19 mouse cellular contexts compared by ENCODE assay signal in the genomic region with DNA sequence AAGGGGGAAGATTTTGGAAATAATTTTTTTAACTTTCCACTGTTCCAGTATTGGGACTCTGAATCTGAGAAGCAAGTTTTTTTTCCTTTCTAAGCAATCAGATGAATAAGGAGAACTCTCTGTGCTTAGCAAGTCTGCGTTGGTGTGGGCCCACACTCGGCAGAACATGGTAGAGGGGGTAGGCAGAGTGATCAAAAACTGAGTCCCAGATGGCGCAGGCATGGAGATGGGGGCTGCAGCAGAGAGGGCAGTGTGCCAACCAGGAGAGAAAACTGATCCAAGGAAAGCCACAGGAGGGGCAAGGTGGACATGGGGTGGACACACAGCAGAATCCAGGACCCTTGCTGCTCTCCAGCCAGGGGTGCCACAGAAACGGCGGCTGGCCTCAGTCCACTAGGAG. TPM values are rescaled to one million over a fixed set of nuclear protein-coding genes. Genes with fewer than 3 reads are reported as not detected.
DNase-seq lines count a peak whose midpoint lies in the region; ATAC-seq lines count a peak whose summit lies in the region.
"Had no signal": no experiment of that assay in that cellular context is flagged by ENCODE, and none has a peak within 500 bp of the region (broad histone marks: within the 10 kb centered on the region; RNA-seq: fewer than 3 reads in every experiment).

No protein-coding gene starts in this region.

- no peaks in the 10 kb centered on the region for H3K27me3 ChIP-seq in forebrain, embryonic 15.5 days
- H3K27me3 ChIP-seq: forebrain, embryonic 13.5 days; hindbrain, embryonic 15.5 days; Patski had no signal

- H3K4me1 ChIP-seq in forebrain, embryonic 15.5 days: no peaks in the 10 kb centered on the region
- H3K4me1 ChIP-seq: forebrain, embryonic 13.5 days; hindbrain, embryonic 15.5 days; liver, embryonic 15.5 days had no signal

- H3K9me3 ChIP-seq in forebrain, embryonic 15.5 days: no peaks in the 10 kb centered on the region
- H3K9me3 ChIP-seq: forebrain, embryonic 13.5 days; hindbrain, embryonic 15.5 days; liver, embryonic 15.5 days had no signal

- no peak overlapping the region for H3K4me2 ChIP-seq in forebrain, embryonic 15.5 days (replicated peaks)
- H3K4me2 ChIP-seq: forebrain, embryonic 13.5 days; hindbrain, embryonic 15.5 days; liver, embryonic 15.5 days had no signal

- H3K9ac ChIP-seq in forebrain, embryonic 15.5 days (replicated peaks): no peak overlapping the region
- H3K9ac ChIP-seq: forebrain, embryonic 13.5 days; hindbrain, embryonic 15.5 days; liver, embryonic 15.5 days had no signal

- intact Hi-C loops in left cerebral cortex, postnatal 14 days (cut with DNase I): loop anchor here (5.0 kb wide), 1 partner anchor 39 kb away; no protein-coding TSS in a partner anchor

- WGBS in forebrain, embryonic 15.5 days: 77% methylated on average over 5 of the region's 5 CpGs

- ATAC-seq in forebrain, embryonic 15.5 days (replicated peaks): no peak
- ATAC-seq: forebrain, embryonic 13.5 days; intestine, postnatal 0 days; Patski had no signal

- H3K36me3 ChIP-seq in forebrain, embryonic 15.5 days: no peaks in the 10 kb centered on the region
- H3K36me3 ChIP-seq: hindbrain, embryonic 15.5 days; liver, embryonic 15.5 days had no signal

- peak; percentile 32 to 38 for DNase-seq in cerebellum, postnatal 14 days
- DNase-seq in cerebellum, adult 9-10 months: no peak
- peak; percentile 81 to 86 for DNase-seq in layer of hippocampus, adult 18-20 months (ENCODE audit: low spot score in 2 of 2)
- DNase-seq in left cerebral cortex, postnatal 14 days (ENCODE audit: low spot score in 2 of 2): peak; percentile 74 to 87
- DNase-seq in right cerebral cortex, postnatal 14 days: peak; percentile 69
- DNase-seq in kidney, postnatal 36 days: no peak
- DNase-seq in cerebellum, postnatal 25 days: no peak
- DNase-seq: cerebellum, adult 11 months; gastrocnemius, postnatal 14 days; heart, postnatal 14 days; kidney, postnatal 10 days; lung, postnatal 10 days; thymus, postnatal 14 days had no signal

- H3K4me3 ChIP-seq in forebrain, embryonic 15.5 days: no peak overlapping the region
- H3K4me3 ChIP-seq: forebrain, embryonic 13.5 days; hindbrain, embryonic 15.5 days; liver, embryonic 15.5 days had no signal

- no peak overlapping the region for H3K27ac ChIP-seq in forebrain, embryonic 15.5 days (replicated peaks)
- H3K27ac ChIP-seq: forebrain, embryonic 13.5 days; hindbrain, embryonic 15.5 days; liver, embryonic 15.5 days had no signal

RNA-seq across cellular contexts. Expression of gene Adcy9, which starts 36.1 kb away (rescaled TPM):
- total RNA-seq in layer of hippocampus, adult 18-20 months (2021): 100 to 1,000 TPM in 1 of 2 experiments, 10 to 100 TPM in 1; 99.4 to 106 TPM
- total RNA-seq in left cerebral cortex, postnatal 14 days (2021): 10 to 100 TPM; 50.1 to 57.1 TPM
- polyA plus RNA-seq in forebrain, embryonic 15.5 days (2015; fragmentation: Nextera tagmentation; extraction: Ambion mirVana): 2.6 and 2.7 TPM in 2 replicates

Comparison
In these comparisons a context has a peak if more than half of its experiments do, and no peak if none do; other contexts are left out.
1. DNase-seq: peak in cerebellum, postnatal 14 days (2 of 2), layer of hippocampus, adult 18-20 months (2 of 2), left cerebral cortex, postnatal 14 days (2 of 2) and right cerebral cortex, postnatal 14 days (single experiment); none in cerebellum, adult 9-10 months (single experiment), kidney, postnatal 36 days (0 of 2) and cerebellum, postnatal 25 days (0 of 2).